Mouse (Mus musculus) T-cell, adult 2 months (primary cell): Measurements from ENCODE around the gene Tbcb.
A peak's percentile ranks its signal among the peaks of the same experiment; 100 is the strongest.
"Not testable (repeated sequence)": the region's sequence is repeated elsewhere in the genome, so short reads cannot be mapped to it uniquely, and the experiment has no call there.

Experiments
- DNase-seq: peaks from one replicate; pipeline ENCODE4 v3.0.0; 2022; ENCODE audit warnings: low spot score

Tbcb gene

DNA sequence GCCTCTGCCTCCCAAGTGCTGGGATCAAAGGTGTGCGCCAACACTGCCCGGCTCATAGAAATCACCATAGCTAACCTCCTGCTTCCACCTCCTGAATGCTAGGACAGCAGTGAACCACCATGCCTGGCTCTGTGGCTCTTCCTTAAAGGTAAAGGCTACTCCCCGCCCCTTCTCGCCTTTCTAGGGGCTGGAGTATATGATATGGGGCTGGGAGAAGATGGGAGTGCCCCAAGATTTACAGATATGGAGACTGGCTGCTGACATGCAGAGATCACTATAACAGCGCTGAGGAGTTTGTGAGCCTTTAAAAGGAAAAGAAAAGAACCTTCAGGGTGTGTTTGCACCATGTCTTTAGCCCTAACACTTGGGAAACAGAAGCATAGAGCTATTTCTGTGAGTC, 9.9 kb downstream of the Tbcb start:
- DNase-seq = no peak

DNA sequence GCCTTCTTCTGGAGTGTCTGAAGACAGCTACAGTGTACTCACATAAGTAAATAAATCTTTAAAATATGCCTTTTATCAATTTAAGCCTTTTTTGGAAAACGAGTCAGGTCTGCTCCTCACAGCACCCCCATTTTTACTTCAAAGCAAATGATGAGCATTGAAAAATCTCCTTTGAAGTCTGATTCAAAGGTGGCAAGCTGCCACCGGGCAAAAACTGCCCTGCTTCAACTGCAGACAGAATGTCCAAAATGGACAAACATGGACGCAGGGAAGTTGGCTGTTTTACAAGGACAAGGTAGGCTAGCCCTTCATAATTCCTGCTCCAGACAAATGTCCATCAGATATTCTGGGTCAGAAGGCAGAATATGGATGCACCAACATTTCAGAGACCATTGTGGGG, 10.6 kb downstream of the Tbcb start:
- no peak for DNase-seq

DNA sequence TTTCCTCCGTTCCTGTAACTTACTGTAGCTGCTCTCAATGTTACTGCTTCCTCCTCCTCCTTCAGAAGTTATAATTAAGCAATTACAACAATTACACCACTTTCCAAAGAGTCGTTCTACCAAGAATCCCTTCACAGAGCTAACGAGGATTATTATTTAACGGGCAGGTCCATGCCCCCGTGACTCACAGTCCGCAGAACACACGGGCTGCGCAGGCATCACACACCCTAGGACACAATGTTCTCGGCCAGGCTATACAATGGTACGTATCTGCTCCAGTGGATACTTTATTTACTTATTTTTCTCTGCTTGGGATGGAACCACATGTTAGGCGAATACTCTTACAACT, 12.1 kb downstream of the Tbcb start:
- no peak for DNase-seq

DNA sequence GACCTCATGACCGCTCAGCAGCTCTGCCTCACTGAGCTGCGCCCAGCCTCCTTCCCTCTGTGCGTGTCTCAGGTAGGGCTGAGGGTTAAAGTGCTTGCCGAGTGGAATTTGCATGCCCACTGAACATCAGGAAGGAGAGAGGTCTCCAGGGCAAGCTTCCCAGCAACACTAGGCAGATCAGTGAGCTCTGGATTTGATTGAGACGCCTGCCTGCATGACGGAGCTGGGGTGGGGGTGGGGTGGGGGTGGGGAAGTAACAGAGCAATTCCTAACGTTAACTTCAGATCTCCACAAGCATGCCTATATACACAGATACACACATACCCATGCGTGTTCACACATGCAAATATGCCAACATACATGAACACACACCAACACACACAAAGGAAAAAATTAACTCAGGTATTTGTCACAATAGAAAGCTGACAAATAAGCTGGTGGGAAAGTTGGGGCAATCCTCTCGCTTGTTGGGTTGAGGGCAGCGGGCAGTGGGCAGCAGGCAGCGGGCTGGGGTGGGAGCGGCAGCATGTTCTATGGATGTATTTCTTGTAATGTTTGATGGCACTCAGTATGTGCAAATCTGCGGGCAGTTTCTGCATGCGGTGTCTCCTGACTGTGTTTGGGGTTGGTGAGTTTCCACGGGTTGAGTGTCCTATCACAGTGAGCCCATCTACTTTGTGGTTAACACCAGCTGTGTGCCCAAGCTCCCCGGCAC, 12.6 kb downstream of the Tbcb start:
- no peak for DNase-seq

DNA sequence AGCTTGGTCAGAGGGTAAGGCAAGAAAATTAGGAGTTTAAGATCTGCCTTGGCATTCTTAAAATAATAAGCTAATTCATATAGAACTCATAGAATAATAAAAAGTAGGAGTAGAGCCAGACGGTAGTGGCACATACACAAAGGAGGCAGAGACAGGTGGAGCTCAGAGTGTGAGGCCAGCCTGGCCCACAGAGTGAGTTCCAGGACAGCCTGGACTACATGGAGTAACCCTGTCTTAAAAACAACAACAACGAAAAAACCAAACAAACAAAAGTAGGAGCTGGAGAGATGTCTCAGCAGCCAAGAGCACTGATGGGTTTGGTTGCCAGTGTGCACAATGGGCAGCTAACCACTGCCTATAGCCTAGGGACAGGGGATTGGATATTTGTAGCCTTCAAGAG, 14.8 kb downstream of the Tbcb start:
- DNase-seq = no peak

DNA sequence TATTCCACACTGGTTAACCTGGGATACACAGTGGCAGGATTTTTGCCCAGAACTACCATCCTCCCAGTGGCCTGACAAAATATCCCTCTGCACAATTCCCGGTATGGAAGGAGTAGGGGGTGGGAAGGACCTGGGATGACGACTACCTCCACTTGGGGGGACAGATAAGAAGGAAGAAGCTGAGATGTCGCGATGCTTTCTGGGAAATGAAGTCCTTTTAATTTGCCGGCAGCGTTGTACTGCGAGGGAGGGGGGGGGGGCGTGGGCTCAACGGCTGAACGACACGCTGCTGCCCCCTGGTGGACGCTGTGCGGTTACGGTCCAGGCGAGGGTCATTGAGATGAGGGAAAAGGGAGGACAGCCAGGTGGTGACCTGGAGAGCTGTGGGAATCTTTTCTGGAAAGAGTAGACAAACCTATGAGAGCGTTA, 15.3 kb downstream of the Tbcb start:
- peak; percentile 56 for DNase-seq

DNA sequence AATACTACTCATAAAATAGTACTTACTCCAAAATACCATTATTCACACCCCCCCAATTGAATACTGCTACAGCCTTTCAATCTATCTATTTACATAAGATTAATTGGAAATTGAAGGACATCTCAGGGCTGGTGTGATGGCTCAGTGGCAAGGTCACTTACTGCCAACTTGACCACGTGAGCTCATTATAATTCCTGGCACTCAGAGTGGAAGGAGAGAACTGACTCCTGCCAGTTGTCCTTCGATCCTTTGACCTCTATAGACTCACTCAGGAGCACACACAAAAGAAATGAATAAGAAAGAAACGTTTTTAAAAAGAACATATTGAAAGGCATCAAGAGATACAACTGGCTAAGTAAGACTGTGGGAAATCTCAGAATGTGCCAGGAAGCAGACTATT, 16.2 kb downstream of the Tbcb start:
- no peak for DNase-seq

DNA sequence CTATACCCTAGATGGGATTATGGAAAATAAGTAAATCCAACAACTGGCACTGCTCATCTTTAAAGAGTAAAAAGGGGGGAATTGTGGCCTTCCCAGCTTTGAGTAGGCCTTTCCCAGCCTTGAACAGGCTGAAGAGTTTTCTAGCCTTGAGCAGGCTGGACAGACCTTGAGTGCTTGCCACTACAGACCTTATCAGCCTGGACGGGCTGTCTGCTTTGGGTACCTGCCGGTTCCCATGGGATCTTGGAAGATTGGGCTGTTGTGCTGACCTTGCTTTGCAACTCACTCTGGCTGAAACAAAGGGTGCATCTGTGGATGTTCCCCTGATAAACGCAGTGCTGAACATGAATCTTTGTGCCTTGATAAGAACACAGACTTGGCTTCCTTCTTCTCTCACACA, 18.2 kb downstream of the Tbcb start:
- DNase-seq = no peak

DNA sequence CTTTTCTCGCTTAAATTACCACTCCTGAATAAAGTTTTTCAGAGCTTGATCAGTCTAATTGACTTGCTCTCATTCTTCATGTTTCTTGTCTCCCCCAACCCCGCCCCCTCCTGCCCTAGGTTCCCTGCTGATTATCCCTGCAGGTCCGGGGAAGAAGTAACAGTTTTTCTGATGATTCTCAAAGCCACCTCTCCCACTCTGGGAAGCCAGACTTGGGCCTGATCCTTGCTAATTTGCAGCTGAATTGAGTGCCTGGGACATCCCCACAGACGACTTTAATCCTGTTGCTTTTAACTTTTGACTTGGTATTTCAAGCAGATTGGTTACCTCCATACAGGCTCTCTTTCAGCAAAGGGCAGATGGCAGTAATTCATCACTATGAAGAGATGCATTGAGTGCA, 21.0 kb downstream of the Tbcb start:
- DNase-seq = no peak

DNA sequence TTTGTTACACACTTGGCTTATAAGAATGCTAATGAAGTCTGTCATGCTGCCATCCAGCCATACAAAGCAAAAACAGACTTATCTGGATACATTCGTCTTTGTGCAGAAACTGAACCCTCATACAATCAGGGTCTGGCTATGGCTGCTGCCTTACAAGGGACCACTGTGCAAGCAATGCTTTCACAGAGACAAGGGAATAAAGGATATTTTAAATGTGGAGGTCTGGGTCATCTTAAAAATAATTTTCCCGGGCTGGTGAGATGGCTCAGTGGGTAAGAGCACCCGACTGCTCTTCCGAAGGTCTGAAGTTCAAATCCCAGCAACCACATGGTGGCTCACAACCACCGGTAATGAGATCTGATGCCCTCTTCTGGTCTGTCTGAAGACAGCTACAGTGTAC, 25.7 kb downstream of the Tbcb start:
- DNase-seq = not testable (repeated sequence)

DNA sequence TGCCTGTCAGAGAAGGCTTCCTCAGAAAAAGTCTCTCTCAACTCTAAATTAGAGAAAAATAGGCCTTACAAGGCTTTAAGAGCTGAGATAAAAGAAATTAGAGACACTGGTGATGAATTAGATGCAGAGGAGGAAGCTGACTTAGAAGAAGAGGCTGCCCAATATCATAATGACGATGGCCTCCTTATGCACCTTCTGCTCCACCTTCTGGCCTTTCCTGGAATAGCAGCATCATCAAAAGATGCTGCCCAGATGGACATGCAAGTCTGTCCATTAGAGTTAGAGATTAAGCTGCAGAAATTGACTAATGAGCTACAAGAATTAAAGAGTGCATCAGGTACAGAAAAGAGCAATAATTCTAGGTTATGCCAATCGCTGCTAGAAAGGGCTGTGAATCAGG, 26.7 kb downstream of the Tbcb start:
- DNase-seq = no peak

DNA sequence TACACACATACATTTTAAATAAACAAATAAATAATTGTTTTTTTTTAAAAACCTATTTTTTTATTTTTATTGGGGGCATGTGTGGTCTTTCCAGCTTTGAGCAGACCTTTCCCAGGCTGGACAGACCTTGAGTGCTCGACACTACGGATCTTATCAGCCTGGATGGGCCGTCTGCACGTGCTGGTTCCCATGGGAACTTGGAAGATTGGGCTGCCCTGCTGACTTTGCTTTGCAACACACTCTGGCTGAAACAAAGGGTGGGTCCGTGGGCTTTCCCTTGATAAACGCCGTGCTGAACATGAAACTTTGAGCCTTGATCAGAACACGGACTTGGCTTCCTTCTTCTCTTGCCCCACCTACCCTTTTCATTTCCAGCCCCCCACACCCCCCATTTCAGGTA, 27.7 kb downstream of the Tbcb start:
- DNase-seq = no peak

DNA sequence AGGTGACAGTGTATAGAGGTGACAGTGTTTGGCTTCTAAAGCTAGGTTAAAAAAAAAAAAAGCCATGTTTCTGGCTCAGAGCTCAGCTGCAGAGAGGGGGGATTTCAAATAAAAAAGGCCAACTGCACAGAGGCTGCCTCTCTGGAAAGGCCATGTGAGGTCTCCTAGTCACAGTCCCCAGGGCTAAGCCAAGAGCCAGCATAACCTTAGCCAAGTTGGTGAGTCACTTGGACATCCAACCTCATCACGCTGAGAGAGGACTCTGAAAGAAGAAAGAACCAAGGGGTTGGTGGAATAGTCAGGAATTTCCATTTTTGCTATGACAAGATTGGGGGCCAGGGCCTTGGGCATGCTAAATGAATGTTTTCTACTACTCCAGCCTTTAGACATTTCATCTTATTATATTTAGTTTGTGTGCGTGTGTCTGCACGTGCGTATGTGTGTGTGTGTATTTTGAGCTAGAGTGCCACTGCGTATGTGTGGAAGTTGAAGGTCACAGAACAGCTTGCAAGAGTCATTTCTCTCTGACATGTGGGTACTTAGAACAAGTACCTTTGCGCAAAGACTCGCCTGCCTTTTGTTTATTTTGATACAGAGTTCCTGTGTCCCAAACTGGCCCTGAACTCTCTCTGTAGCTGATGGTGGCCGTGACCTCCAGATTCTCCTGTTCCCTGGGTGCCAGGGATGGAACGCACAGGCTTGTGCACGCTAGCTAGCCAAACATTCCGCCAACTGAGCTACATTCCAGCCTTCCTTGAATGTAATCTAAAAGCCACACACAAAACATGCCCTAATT, 29.0 kb downstream of the Tbcb start:
- DNase-seq = no peak

DNA sequence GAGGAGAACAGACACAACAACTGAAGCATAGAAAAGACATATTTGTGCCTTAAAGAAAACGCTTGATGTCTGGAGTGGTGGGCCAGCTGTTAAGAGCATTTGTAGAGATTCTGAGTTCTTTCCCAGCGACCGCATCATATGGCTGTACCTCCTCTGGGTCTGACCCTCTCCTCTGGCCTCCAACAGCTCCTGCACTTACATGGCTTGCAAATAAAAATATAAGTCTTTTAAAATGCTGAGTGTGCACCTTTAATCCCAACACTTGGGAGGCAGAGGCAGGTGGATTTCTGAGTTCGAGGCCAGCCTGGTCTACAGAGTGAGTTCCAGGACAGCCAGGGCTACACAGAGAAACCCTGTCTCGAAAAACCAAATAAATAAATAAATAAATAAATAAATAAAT, 31.4 kb downstream of the Tbcb start:
- DNase-seq = not testable (repeated sequence)

DNA sequence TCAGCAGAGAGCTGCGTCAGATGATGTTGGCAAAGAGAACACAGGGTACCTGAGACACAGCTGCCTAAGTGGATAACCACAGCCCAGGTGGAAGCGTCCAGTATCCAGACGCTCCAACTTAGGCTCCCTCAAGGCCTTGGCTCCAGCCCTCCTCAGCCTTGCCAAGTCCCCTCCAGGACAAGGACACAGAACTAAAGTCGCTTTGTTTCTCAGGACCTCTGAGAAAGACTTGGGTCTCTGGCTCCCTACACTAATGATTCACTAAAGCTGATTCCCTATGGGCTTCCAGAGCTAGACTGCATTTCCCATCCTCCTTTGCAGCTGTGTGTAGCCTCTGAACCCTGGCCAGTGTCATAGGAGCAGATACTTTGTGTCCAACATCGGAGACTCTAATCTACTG, 31.9 kb downstream of the Tbcb start:
- no peak for DNase-seq

DNA sequence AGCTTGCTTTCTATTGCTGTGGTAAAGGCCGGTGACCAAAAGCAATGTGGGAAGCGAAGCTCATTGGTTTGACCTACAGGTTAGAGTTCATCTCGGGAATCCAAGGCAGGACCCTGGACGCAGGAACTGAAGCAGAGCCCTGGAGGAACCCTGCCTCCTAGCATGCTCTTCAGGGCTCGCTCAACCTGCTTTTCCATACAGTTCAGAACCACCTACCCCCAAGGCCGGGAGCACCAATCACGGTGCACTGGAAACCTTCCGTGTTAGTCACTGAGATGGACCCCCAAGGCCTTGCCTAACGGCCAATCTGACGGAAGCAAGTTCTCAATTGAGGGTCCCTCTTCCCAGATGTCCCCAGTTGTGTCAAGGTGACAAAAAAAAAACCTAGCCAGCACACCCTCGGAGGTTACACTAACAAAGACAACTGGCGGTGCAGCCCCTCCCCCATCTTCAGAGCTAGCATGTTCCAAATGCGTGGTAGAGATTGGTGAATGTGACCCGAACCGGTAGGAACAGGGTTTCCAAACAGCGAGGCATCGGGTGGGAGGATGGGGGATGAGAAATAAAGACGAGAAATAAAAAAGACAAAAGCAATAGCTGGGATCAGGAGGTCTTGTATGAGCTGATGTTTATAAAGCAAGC, 32.5 kb downstream of the Tbcb start:
- DNase-seq = no peak

DNA sequence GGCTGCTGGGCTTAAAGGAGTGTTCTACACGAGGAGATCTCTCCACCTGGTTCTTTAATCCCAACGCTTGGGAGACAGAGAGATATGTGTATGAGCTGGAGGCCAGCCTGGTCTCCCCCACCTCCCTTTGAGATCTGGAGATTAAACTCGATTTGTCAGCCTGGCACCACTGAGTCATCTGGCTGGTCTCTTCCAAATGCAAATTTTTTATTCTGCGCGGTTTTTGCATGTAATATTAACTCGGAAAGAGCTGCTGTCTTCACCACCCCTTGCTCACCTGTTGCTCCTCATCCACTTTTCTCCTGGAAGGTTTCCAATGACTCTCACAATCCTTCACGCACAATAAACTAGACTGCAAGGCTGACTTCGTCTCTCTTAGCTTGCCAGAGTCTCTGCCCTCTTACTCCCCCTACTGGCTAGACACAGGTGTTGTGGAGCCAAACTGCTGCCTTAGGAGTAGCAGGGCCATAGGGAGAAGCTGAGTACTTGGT, 33.5 kb downstream of the Tbcb start, which contains the start of gene Capns1:
Capns1 (minus strand) TSS at position 331 of the 491 bp plus-strand sequence.
- DNase-seq = peak; percentile 70

DNA sequence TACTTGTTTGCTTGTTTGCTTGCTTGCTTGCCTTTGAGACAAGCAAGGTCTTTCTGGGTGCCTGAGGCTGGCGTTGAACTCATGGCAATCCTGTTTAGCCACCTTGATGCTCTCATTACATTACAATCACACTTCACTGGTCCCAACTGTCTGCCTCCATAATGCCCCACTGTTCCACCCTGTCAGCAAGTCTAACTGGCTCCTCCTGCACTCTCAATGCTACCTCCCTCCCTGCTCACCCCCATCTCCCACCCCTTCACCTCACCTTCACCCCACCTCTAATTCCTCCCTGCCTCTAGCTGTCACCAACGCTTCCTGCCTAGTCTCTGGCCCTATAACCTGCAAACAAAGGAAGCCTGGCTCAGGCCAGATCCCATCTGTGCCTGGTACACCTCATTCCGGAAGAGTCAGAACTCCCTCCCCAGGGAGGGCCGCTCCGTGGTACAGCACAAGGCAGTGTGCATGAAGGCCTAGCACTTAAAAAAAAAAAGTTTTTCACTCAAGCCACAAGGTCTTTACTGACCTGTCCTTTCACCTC, 34.4 kb downstream of the Tbcb start:
- no peak for DNase-seq

DNA sequence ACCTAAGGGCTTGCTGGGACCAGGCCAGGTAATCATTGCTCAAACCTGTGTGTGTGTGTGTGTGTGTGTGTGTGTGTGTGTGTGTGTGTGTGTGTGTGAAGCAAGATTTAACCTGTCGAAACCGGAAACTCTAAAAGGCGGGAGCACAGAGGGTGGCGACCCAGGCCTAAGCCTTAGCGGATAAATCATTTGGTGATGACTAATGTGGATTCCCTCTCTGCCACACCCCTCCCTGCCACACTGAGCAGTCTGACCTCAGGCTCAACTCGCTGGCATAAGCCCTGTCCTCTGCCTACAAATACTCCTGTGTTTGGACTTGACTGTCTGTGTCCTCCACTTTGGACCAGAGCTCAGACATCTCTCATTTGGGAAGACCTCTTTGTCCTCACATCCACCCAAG, 35.9 kb downstream of the Tbcb start:
- no peak for DNase-seq

DNA sequence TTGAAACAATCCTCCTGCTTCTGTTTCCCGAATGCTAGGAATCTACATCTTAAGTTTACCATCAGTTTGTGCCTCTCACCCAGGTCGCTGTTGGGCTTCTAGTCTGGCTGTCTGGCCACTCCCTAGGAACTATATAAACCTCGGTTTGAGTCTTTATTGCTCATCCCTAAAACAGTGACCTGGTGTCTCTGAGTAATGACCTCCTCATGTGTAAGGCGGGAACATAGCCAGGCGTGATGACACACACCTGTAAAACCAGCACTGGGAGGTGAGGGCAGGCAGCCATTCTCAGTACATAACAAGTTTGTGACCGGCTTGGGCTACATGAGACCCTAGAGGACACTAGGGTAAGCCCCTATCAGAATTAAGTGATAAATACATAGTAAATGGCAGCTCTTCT, 36.6 kb downstream of the Tbcb start:
- no peak for DNase-seq

DNA sequence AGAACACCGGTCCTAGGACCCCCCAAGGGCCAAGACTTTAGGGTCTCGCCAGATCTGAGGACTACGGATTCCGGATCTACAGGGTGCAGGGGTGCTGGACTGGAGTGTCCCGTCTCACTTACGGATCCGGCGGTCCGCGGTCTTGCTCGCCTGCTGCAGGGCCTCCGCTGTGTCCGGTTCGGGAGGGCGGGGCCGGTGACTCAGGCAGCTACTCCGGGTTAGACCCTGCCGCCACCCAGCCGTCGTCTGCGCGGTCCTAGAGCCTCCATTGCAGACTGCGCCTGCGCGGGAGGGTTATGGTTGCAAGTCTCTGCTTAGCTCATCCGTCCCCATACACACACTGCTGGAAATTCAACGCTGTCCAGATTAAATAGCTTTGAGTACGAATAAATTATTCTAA, 37.2 kb downstream of the Tbcb start:
- DNase-seq = peak; percentile 92

DNA sequence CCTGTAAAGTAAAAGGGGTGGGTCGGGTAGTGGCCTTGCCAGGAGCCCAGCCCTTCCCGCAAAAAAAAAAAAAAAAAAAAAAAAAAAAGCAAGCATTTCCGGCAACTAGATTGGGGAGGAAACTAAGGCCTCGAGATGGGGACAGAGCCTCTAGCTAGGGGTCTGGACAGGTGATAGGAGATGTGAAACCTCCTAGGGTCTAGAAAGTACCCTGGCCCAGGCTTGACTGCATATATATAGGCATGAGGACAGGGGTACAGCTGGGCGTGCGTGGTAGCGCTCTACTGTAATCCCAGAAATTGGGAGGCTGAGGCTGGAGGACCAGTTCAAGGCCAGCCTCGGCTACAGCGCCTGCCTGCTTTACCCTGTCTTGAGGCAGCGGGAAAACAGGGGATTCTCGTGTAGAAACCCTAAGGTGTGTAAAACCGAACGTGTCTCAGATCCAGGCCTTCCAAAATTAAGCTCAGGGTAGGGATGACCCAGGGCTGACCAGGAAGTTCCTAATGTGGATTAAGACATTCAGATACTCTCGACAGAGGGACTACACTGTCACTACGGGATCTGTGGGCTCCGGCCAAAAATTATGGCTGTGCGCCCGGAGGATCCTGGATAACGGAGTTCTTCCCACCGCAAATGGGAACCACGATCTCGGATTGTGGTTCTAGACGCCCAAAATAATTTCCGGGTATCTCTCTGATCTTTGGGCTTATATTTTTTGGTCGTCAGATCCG, 37.8 kb downstream of the Tbcb start:
- DNase-seq = no peak
